11 mouse cellular contexts compared by ENCODE assay signal in the genomic region with DNA sequence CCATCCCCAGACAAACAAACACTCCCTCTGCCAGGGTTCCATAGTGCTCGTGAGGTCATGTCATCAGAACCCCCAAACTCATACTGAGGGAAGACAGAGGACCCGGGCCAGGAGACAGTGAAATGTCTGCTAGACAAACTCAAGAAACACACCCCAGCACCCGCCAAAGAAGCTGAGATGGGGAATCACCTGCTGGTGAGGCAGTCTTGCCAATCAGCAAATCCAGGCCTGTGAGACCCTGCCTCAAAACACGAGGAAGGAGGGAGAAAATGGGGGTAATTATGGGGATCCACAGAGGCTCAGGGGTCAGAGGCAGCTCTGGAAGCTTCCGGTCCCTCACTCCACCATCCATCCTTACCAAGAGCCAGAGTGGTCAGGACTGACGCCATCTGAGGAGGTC. TPM values are rescaled to one million over a fixed set of nuclear protein-coding genes. Genes with fewer than 3 reads are reported as not detected.
DNase-seq lines count a peak whose midpoint lies in the region; ATAC-seq and TF ChIP-seq lines count a peak whose summit lies in the region.
"Had no signal": no experiment of that assay in that cellular context is flagged by ENCODE, and none has a peak within 500 bp of the region (broad histone marks: within the 10 kb centered on the region; RNA-seq: fewer than 3 reads in every experiment).

No protein-coding gene starts in this region.

- 0 out of 2 replicates have a peak, but pooled peaks cover 7% of the 10 kb centered on the region for H3K27me3 ChIP-seq in lung, postnatal 0 days (replicated peaks; ENCODE audit: insufficient read depth, low read length)
- peaks cover 3% of the 10 kb centered on the region; the same call in 1 of the 2 replicates for H3K27me3 ChIP-seq in forebrain, embryonic 12.5 days
- H3K27me3 ChIP-seq in hindbrain, embryonic 15.5 days = no peaks in the 10 kb centered on the region
- H3K27me3 ChIP-seq in neural tube, embryonic 14.5 days (ENCODE audit: control insufficient read depth, insufficient read depth, low read length) = no peaks in the 10 kb centered on the region

- no peak overlapping the region for H3K9ac ChIP-seq in lung, postnatal 0 days (replicated peaks; ENCODE audit: low read depth)
- H3K9ac ChIP-seq in forebrain, embryonic 12.5 days = peak overlapping the region; percentile 29; the same call in 1 of the 2 replicates
- no peak overlapping the region; the same call in 1 of the 2 replicates for H3K9ac ChIP-seq in hindbrain, embryonic 15.5 days
- peak overlapping the region; percentile 25; the same call in 1 of the 2 replicates for H3K9ac ChIP-seq in neural tube, embryonic 14.5 days (replicated peaks; ENCODE audit: low read depth, low read length)

- no peak overlapping the region for H3K4me3 ChIP-seq in lung, postnatal 0 days (ENCODE audit: low read depth, low read length)
- no peak overlapping the region for H3K4me3 ChIP-seq in forebrain, embryonic 12.5 days (replicated peaks)
- no peak overlapping the region for H3K4me3 ChIP-seq in hindbrain, embryonic 15.5 days
- H3K4me3 ChIP-seq in neural tube, embryonic 14.5 days (ENCODE audit: low read depth, low read length) = no peak overlapping the region

- no peaks in the 10 kb centered on the region for H3K36me3 ChIP-seq in lung, postnatal 0 days (ENCODE audit: insufficient read depth, low read length)
- peaks cover 12% of the 10 kb centered on the region for H3K36me3 ChIP-seq in forebrain, embryonic 12.5 days (replicated peaks)
- no peaks in the 10 kb centered on the region for H3K36me3 ChIP-seq in hindbrain, embryonic 15.5 days
- H3K36me3 ChIP-seq in neural tube, embryonic 14.5 days (ENCODE audit: control insufficient read depth, insufficient read depth, low read length) = no peaks in the 10 kb centered on the region

- H3K4me2 ChIP-seq in lung, postnatal 0 days (replicated peaks; ENCODE audit: low read depth, low read length) = 0 out of 2 replicates have a peak overlapping the region, but pooled peaks have one; percentile 44
- peak overlapping the region; percentile 53 for H3K4me2 ChIP-seq in forebrain, embryonic 12.5 days
- H3K4me2 ChIP-seq in hindbrain, embryonic 15.5 days = peak overlapping the region; percentile 44
- peak overlapping the region; percentile 30; the same call in 1 of the 2 replicates for H3K4me2 ChIP-seq in neural tube, embryonic 14.5 days (ENCODE audit: low read depth, low read length)

- ATAC-seq in lung, postnatal 0 days = no peak
- no peak for ATAC-seq in forebrain, embryonic 12.5 days (ENCODE audit: low FRiP score)
- ATAC-seq in hindbrain, embryonic 15.5 days (ENCODE audit: low FRiP score, low read depth) = no peak
- no peak for ATAC-seq in neural tube, embryonic 14.5 days (ENCODE audit: low read depth)

- peaks cover 16% of the 10 kb centered on the region; the same call in 1 of the 2 replicates for H3K4me1 ChIP-seq in lung, postnatal 0 days (ENCODE audit: insufficient read depth, low read depth, low read length)
- peaks cover 94% of the 10 kb centered on the region for H3K4me1 ChIP-seq in forebrain, embryonic 12.5 days
- H3K4me1 ChIP-seq in hindbrain, embryonic 15.5 days (replicated peaks) = peaks cover 95% of the 10 kb centered on the region
- peaks cover 66% of the 10 kb centered on the region for H3K4me1 ChIP-seq in neural tube, embryonic 14.5 days (ENCODE audit: control insufficient read depth, insufficient read depth, low read length)

- H3K27ac ChIP-seq in lung, postnatal 0 days (ENCODE audit: low read length) = no peak overlapping the region
- peak overlapping the region; percentile 97 for H3K27ac ChIP-seq in forebrain, embryonic 12.5 days
- peak overlapping the region; percentile 84 for H3K27ac ChIP-seq in hindbrain, embryonic 15.5 days (replicated peaks)
- H3K27ac ChIP-seq in neural tube, embryonic 14.5 days (ENCODE audit: low read depth, low read length) = peak overlapping the region; percentile 84

- no peak for DNase-seq in lung, postnatal 0 days (ENCODE audit: low spot score)
- DNase-seq in lung, adult 18-20 months = no peak
- no peak for DNase-seq in adrenal gland, adult 18-20 months (ENCODE audit: low spot score in 2 of 2)
- no peak for DNase-seq in layer of hippocampus, postnatal 25 days (ENCODE audit: extremely low spot score in 1 of 2, low spot score in 1 of 2)

- no peak for TF ChIP-seq EP300 in lung, postnatal 0 days (IDR thresholded peaks at IDR 0.05)

- 57% methylated on average over 6 of the region's 6 CpGs for WGBS in lung, postnatal 0 days
- 69% methylated on average over 6 of the region's 6 CpGs for WGBS in forebrain, embryonic 12.5 days
- 45% methylated on average over 6 of the region's 6 CpGs for WGBS in hindbrain, embryonic 15.5 days
- 59% methylated on average over 6 of the region's 6 CpGs for WGBS in neural tube, embryonic 14.5 days

- no peaks in the 10 kb centered on the region for H3K9me3 ChIP-seq in lung, postnatal 0 days (ENCODE audit: low read length)
- no peaks in the 10 kb centered on the region for H3K9me3 ChIP-seq in forebrain, embryonic 12.5 days
- H3K9me3 ChIP-seq in hindbrain, embryonic 15.5 days = no peaks in the 10 kb centered on the region
- no peaks in the 10 kb centered on the region for H3K9me3 ChIP-seq in neural tube, embryonic 14.5 days (ENCODE audit: control insufficient read depth, low read length)

- no peak for TF ChIP-seq CTCF in lung, postnatal 0 days (IDR thresholded peaks at IDR 0.05)

RNA-seq across cellular contexts. Expression of a gene that starts 9.5 kb away (rescaled TPM):
- polyA plus RNA-seq in lung, postnatal 0 days (2015; fragmentation: Nextera tagmentation; extraction: Ambion mirVana) = 25.6 and 29.6 TPM in 2 replicates
- 330 and 331 TPM in 2 replicates for polyA plus RNA-seq in forebrain, embryonic 12.5 days (2016; fragmentation: Nextera tagmentation; extraction: Ambion mirVana)
- polyA plus RNA-seq in hindbrain, embryonic 15.5 days (2015; fragmentation: Nextera tagmentation; extraction: Ambion mirVana) = 277 and 302 TPM in 2 replicates
- polyA plus RNA-seq in neural tube, embryonic 14.5 days (2014; fragmentation: Nextera tagmentation; extraction: Ambion mirVana) = 255 and 266 TPM in 2 replicates
- 100 to 1,000 TPM; 130 to 188 TPM for total RNA-seq in adrenal gland, adult 18-20 months (2021)
- total RNA-seq in layer of hippocampus, postnatal 25 days (2021) = 100 to 1,000 TPM; 658 to 741 TPM

RNA-seq across cellular contexts. Expression of a gene that starts 45.5 kb away (rescaled TPM):
- not detected in 2 replicates for polyA plus RNA-seq in lung, postnatal 0 days (2015; fragmentation: Nextera tagmentation; extraction: Ambion mirVana)
- not detected in 2 replicates for polyA plus RNA-seq in forebrain, embryonic 12.5 days (2016; fragmentation: Nextera tagmentation; extraction: Ambion mirVana)
- 0.17 TPM in 1 of 2 replicates, not detected in the other for polyA plus RNA-seq in hindbrain, embryonic 15.5 days (2015; fragmentation: Nextera tagmentation; extraction: Ambion mirVana)
- not detected in 2 replicates for polyA plus RNA-seq in neural tube, embryonic 14.5 days (2014; fragmentation: Nextera tagmentation; extraction: Ambion mirVana)
- not detected for total RNA-seq in adrenal gland, adult 18-20 months (2021)
- total RNA-seq in layer of hippocampus, postnatal 25 days (2021) = not detected
- total RNA-seq: adrenal gland, postnatal 14 days; heart, adult 18-20 months had no signal
- polyA plus RNA-seq: limb, embryonic 11.5 days; thymus, postnatal 0 days had no signal

Comparison
In these comparisons a context has a peak if more than half of its experiments do, and no peak if none do; other contexts are left out.
1. H3K9ac ChIP-seq: peak in forebrain, embryonic 12.5 days (single experiment) and neural tube, embryonic 14.5 days (single experiment); none in lung, postnatal 0 days (single experiment) and hindbrain, embryonic 15.5 days (single experiment).
2. Peak in every context shown above with its lines, with median percentiles within 50 percentile points of each other: H3K4me2 ChIP-seq.